Mouse (Mus musculus) frontal cortex, postnatal 10 days (tissue): ENCODE data around the gene Unc93a2.
"Not testable (repeated sequence)": the region's sequence is repeated elsewhere in the genome, so short reads cannot be mapped to it uniquely, and the experiment has no call there.

ENCODE experiments used
- DNase-seq, 2 experiments: peaks; one replicate each; pipeline ENCODE4 v3.0.0; 2022; ENCODE audit warnings: low spot score in 2 of 2, mixed read lengths in 1 of 2

Gene Unc93a2

GRCm38 (mm10) chr17:7385364-7385763 lies at the start of gene Unc93a2:
Unc93a2 (minus strand) TSS chr17:7385464.
- DNase-seq = not testable (repeated sequence)

GRCm38 (mm10) chr17:7434121-7434520 lies 48.9 kb upstream of the Unc93a2 start:
- DNase-seq = not testable (repeated sequence)

GRCm38 (mm10) chr17:7430210-7430631 lies 45.0 kb upstream of the Unc93a2 start:
- DNase-seq = not testable (repeated sequence)

- peak in 1 of 2 experiments; percentile 22 for DNase-seq
Measured at GRCm38 (mm10) chr17:7420191-7420973, 35.1 kb upstream of the Unc93a2 start.

GRCm38 (mm10) chr17:7414601-7415310 lies 29.5 kb upstream of the Unc93a2 start:
- not testable (repeated sequence) for DNase-seq

GRCm38 (mm10) chr17:7413336-7413735 lies 28.1 kb upstream of the Unc93a2 start:
- DNase-seq = not testable (repeated sequence)

GRCm38 (mm10) chr17:7399770-7400169 lies 14.5 kb upstream of the Unc93a2 start:
- DNase-seq = not testable (repeated sequence)

GRCm38 (mm10) chr17:7398198-7398847 lies 13.1 kb upstream of the Unc93a2 start:
- DNase-seq = not testable (repeated sequence)

GRCm38 (mm10) chr17:7397079-7397478 lies 11.8 kb upstream of the Unc93a2 start:
- not testable (repeated sequence) for DNase-seq

- DNase-seq = not testable (repeated sequence)
Measured at GRCm38 (mm10) chr17:7396288-7396687, 11.0 kb upstream of the Unc93a2 start.

- DNase-seq = not testable (repeated sequence)
Measured at GRCm38 (mm10) chr17:7395671-7396070, 10.4 kb upstream of the Unc93a2 start.

GRCm38 (mm10) chr17:7395116-7395515 lies 9.9 kb upstream of the Unc93a2 start:
- not testable (repeated sequence) for DNase-seq

- DNase-seq = not testable (repeated sequence)
Measured at GRCm38 (mm10) chr17:7389898-7390297, 4.6 kb upstream of the Unc93a2 start.

- not testable (repeated sequence) for DNase-seq
Measured at GRCm38 (mm10) chr17:7388958-7389356, 3.7 kb upstream of the Unc93a2 start.

- not testable (repeated sequence) for DNase-seq
Measured at GRCm38 (mm10) chr17:7388341-7388957, 3.2 kb upstream of the Unc93a2 start.

GRCm38 (mm10) chr17:7386016-7386415 lies 752 bp upstream of the Unc93a2 start:
- DNase-seq = not testable (repeated sequence)

GRCm38 (mm10) chr17:7383167-7384143 lies 1.8 kb downstream of the Unc93a2 start:
- DNase-seq = not testable (repeated sequence)

- DNase-seq = not testable (repeated sequence)
Measured at GRCm38 (mm10) chr17:7382711-7383110, 2.6 kb downstream of the Unc93a2 start.

GRCm38 (mm10) chr17:7377907-7378306 lies 7.4 kb downstream of the Unc93a2 start:
- not testable (repeated sequence) for DNase-seq

GRCm38 (mm10) chr17:7376951-7377700 lies 8.1 kb downstream of the Unc93a2 start:
- not testable (repeated sequence) for DNase-seq
